Mouse (Mus musculus) small intestine, adult 2 months (tissue): Measurements from ENCODE around the gene Tmcc3. TPM values are rescaled to one million over a fixed set of nuclear protein-coding genes. Genes with fewer than 3 reads are reported as not detected.
"Not testable (repeated sequence)": the region's sequence is repeated elsewhere in the genome, so short reads cannot be mapped to it uniquely, and the experiment has no call there.

Source experiments
- H3K27ac ChIP-seq: fragments of 200-500 bp; 2 replicates; pipeline ENCODE4 v1.5.1; 2012; ENCODE audit warnings: low read depth, low read length, control low read depth, inconsistent platforms; ENCODE audit not compliant: insufficient read depth
- H3K27me3 ChIP-seq: fragments of 200-500 bp; 2 replicates; pipeline ENCODE4 v1.6.1; 2012; ENCODE audit warnings: mild to moderate bottlenecking, moderate library complexity, low read length, inconsistent platforms; ENCODE audit not compliant: control insufficient read depth, insufficient read depth
- H3K36me3 ChIP-seq: fragments of 200-500 bp; 2 replicates; pipeline ENCODE4 v1.6.1; 2012; ENCODE audit warnings: mild to moderate bottlenecking, low read length, control low read depth, inconsistent platforms; ENCODE audit not compliant: control insufficient read depth, insufficient read depth
- H3K4me1 ChIP-seq: fragments of 200-500 bp; 2 replicates; pipeline ENCODE4 v1.6.1; 2012; ENCODE audit warnings: low read length, inconsistent platforms, mixed read lengths; ENCODE audit not compliant: control insufficient read depth, insufficient read depth, insufficient read length
- H3K4me3 ChIP-seq: fragments of 200-500 bp; 2 replicates; pipeline ENCODE4 v1.5.1; 2012; ENCODE audit warnings: low read depth, mild to moderate bottlenecking, control low read depth, inconsistent platforms, low read length, moderate library complexity
- CTCF ChIP-seq: fragments of 200-500 bp; IDR thresholded peaks from 2 replicates; pipeline ENCODE4 v1.5.1; 2012; ENCODE audit warnings: low read depth, mild to moderate bottlenecking, control low read depth, inconsistent platforms, low read length, moderate library complexity, mixed read lengths; ENCODE audit not compliant: insufficient replicate concordance, insufficient read length; ENCODE audit errors: extremely low read depth
- POLR2A ChIP-seq: fragments of 200-500 bp; IDR thresholded peaks from 2 replicates; pipeline ENCODE4 v1.6.1; 2012; ENCODE audit warnings: low read depth, mild to moderate bottlenecking, control low read depth, inconsistent platforms, low read length, moderate library complexity
- WGBS: fragments of 180-500 bp; shearing (Covaris S2); methylation state at CpG from one replicate; pipeline ENCODE4 v1.1.7; 2018; 5-methylcytosine and 5-hydroxymethylcytosine counted together
- polyA plus RNA-seq: library from polyadenylated mRNA; depleted of rRNA; stranded (reverse); fragments of >200 nt; gene quantifications from 2 replicates; pipeline ENCODE4 v1.2.3, GENCODE M21; 2012

The Tmcc3 gene
- polyA plus RNA-seq, 1 experiment, result 38.7 TPM

GRCm38 (mm10) chr10:94533081-94533724 lies 221.5 kb downstream of the Tmcc3 start:
- Histone ChIP-seq H3K4me3 (no peak overlapping the region), H3K36me3 (no peaks in the 10 kb centered on the region), H3K4me1 (no peaks in the 10 kb centered on the region), H3K27ac (no peak overlapping the region), H3K27me3 (no peaks in the 10 kb centered on the region)
- 69% methylated on average over 6 of the region's 6 CpGs for WGBS
- TF ChIP-seq CTCF, result no peak
- no peak for TF ChIP-seq POLR2A

DNA sequence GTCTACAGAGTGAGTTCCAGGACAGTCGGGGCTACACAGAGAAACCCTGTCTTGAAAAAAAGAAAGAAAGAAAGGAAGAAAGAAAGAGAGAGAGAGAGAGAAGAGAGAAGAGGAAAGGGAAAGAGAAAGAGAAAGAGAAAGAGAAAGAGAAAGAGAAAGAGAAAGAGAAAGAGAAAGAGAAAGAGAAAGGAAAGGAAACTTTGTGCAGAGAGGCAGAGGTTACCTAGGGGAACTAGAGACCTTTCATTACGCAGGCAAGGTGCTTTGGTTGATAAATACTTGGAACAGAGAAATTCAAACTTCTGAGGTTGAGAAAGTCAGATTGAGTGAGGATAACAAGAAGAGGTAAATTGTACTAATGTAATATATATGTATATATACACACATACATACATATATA lies 226.9 kb downstream of the Tmcc3 start:
- not testable (repeated sequence) for H3K27me3 ChIP-seq, H3K36me3 ChIP-seq, H3K4me1 ChIP-seq, H3K4me3 ChIP-seq, H3K27ac ChIP-seq
- WGBS, result 84% methylated on average over 2 of the region's 2 CpGs

GRCm38 (mm10) chr10:94540241-94540640 lies 228.5 kb downstream of the Tmcc3 start:
- H3K27me3 ChIP-seq, result no peaks in the 10 kb centered on the region
- TF ChIP-seq CTCF (no peak), POLR2A (no peak)
- no peak overlapping the region for H3K27ac ChIP-seq
- H3K36me3 ChIP-seq, result no peaks in the 10 kb centered on the region
- H3K4me3 ChIP-seq, result no peak overlapping the region
- peaks cover 2% of the 10 kb centered on the region; the same call in 1 of the 2 replicates for H3K4me1 ChIP-seq
- 93% methylated on average over 4 of the region's 4 CpGs for WGBS

DNA sequence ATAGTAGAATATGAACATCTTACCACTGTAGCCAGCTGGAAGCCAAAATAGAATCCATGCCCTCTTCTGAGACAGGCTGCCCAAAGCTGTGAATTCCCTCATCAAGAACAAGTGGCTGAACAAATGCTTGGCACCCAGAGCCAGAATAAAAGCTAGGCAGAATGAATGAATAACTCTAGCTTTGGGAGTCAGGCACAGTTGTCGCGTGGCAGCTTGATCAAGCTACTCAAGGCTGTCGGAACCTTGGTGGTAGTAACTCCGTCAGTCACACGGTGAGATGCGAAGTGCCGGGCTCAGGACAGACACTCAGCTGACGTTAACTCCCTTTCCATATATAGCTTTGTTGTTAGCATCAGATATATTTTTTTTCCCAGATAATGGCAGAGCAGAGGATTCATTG lies 232.2 kb downstream of the Tmcc3 start:
- TF ChIP-seq POLR2A (no peak), CTCF (no peak)
- H3K4me1 ChIP-seq, result peaks cover 6% of the 10 kb centered on the region; the same call in 1 of the 2 replicates
- 87% methylated on average over 8 of the region's 8 CpGs for WGBS
- no peak overlapping the region for H3K27ac ChIP-seq
- H3K4me3 ChIP-seq, result no peak overlapping the region
- H3K36me3 ChIP-seq, result no peaks in the 10 kb centered on the region
- no peaks in the 10 kb centered on the region for H3K27me3 ChIP-seq

DNA sequence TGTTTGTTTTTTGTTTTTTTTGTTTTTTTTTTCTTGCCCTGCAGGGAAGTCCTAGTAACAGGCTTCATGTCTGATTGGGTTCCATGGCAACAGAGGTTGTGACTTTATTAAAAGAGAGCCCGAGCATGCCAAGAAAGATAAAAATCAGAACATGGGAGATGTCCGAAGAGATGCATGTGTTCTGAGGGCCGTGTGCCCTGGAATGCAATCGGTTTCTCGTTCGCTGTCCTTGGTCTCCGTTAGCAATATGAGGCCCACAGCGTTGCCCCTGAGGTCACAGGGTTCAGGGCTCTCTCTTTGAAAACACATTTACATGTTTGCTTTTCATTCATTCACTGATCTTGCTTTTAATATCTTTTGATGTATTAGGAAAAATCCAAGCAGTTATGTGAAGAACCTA lies 233.1 kb downstream of the Tmcc3 start:
- 18% methylated on average over 8 of the region's 8 CpGs for WGBS
- H3K27ac ChIP-seq, result peak overlapping the region; percentile 88
- peaks cover 9% of the 10 kb centered on the region; the same call in 1 of the 2 replicates for H3K4me1 ChIP-seq
- H3K36me3 ChIP-seq, result no peaks in the 10 kb centered on the region
- H3K27me3 ChIP-seq, result no peaks in the 10 kb centered on the region
- H3K4me3 ChIP-seq, result peak overlapping the region; percentile 5; the same call in 1 of the 2 replicates
- TF ChIP-seq CTCF (no peak), POLR2A (no peak)

- Histone ChIP-seq H3K4me3 (peak overlapping the region; percentile 57), H3K36me3 (no peaks in the 10 kb centered on the region), H3K27me3 (no peaks in the 10 kb centered on the region), H3K4me1 (peaks cover 14% of the 10 kb centered on the region; the same call in 1 of the 2 replicates), H3K27ac (peak overlapping the region; percentile 88)
- 0 out of 2 replicates have a peak, but pooled peaks have one; percentile 20 for TF ChIP-seq POLR2A
- no peak for TF ChIP-seq CTCF
- 2% methylated on average over 21 of the region's 21 CpGs for WGBS
These were observed 233.7 kb downstream of the Tmcc3 start for GRCm38 (mm10) chr10:94545259-94546019.

- TF ChIP-seq POLR2A (no peak), CTCF (no peak)
- Histone ChIP-seq H3K4me3 (no peak overlapping the region), H3K36me3 (no peaks in the 10 kb centered on the region), H3K27ac (peak overlapping the region; percentile 88), H3K27me3 (no peaks in the 10 kb centered on the region), H3K4me1 (peaks cover 21% of the 10 kb centered on the region; the same call in 1 of the 2 replicates)
- WGBS, result 31% methylated on average over 6 of the region's 6 CpGs
These were observed 234.9 kb downstream of the Tmcc3 start for GRCm38 (mm10) chr10:94546617-94547016.
